Mouse (Mus musculus) right cerebral cortex, postnatal 4 days (tissue): ENCODE measurements at regions not wholly inside any gene's neighbourhood (a gene's known extent, or its start where the extent isn't known, plus 50 kb on each side); places are given as distances from the start of the nearest gene placed in this dataset.

Experiments
- DNase-seq: peaks from one replicate; pipeline ENCODE4 v3.0.0-alpha.2; 2022

- DNase-seq: peak; percentile 22
Measured at GRCm38 (mm10) chr6:43021967-43022366, 73.1 kb downstream of the Olfr444 start.
